Mouse (Mus musculus) CH12.LX (cell line): Measurements from ENCODE around the gene Clnk. TPM values are rescaled to one million over a fixed set of nuclear protein-coding genes. Genes with fewer than 3 reads are reported as not detected.

Experiments used
- DNase-seq: peaks from one replicate; pipeline ENCODE4 v3.0.0-alpha.2; 2013; ENCODE audit errors: extremely low read depth
- H3K27ac ChIP-seq: 2 replicates; pipeline ENCODE4 v1.5.1; 2012; ENCODE audit warnings: low read depth, mild to moderate bottlenecking, control low read depth, moderate library complexity; ENCODE audit not compliant: insufficient read depth
- H3K27me3 ChIP-seq: replicated peaks from 2 replicates; pipeline ENCODE3; 2012; ENCODE audit warnings: inconsistent platforms
- H3K36me3 ChIP-seq, 2 experiments: replicated peaks in 1 of 2; 2 replicates each; pipeline versions ENCODE3 to v1.6.1; 2012; ENCODE audit warnings: inconsistent platforms in 1 of 2, low read length in 1 of 2, mild to moderate bottlenecking in 1 of 2, mixed read lengths in 1 of 2, moderate library complexity in 1 of 2; ENCODE audit not compliant: control insufficient read depth in 1 of 2, insufficient read depth in 1 of 2
- H3K4me1 ChIP-seq, 2 experiments: 2 replicates each; pipeline ENCODE4 v1.6.1; 2012; ENCODE audit warnings: inconsistent platforms in 1 of 2, moderate library complexity in 1 of 2; ENCODE audit not compliant: insufficient read depth in 2 of 2, control insufficient read depth in 1 of 2
- H3K4me2 ChIP-seq: 2 replicates; pipeline ENCODE4 v1.6.1; 2012; ENCODE audit warnings: low read depth, mild to moderate bottlenecking, control low read depth; ENCODE audit not compliant: poor library complexity, insufficient read depth, severe bottlenecking
- H3K4me3 ChIP-seq, 3 experiments: fragments of 150-350 bp in 1 of 3; sonication (generic) in 1 of 3; replicated peaks in 1 of 3; 2 replicates each; pipeline versions ENCODE3 to v1.5.1; 2011 to 2012; ENCODE audit warnings: low read depth in 2 of 3, low read length in 2 of 3, mild to moderate bottlenecking in 2 of 3, moderate library complexity in 2 of 3, control low read depth in 1 of 3, improper control_type of control experiment in 1 of 3, inconsistent platforms in 1 of 3, mixed read lengths in 1 of 3; ENCODE audit not compliant: poor library complexity in 1 of 3
- H3K79me2 ChIP-seq: replicated peaks from 2 replicates; pipeline ENCODE4 v1.6.1; 2012; ENCODE audit warnings: mild to moderate bottlenecking, moderate library complexity; ENCODE audit not compliant: control insufficient read depth, poor library complexity, insufficient read depth, severe bottlenecking; ENCODE audit errors: extremely low read depth
- H3K9ac ChIP-seq: 2 replicates; pipeline ENCODE4 v1.6.1; 2012; ENCODE audit warnings: low read depth, mild to moderate bottlenecking, control low read depth, moderate library complexity; ENCODE audit not compliant: insufficient read depth
- H3K9me3 ChIP-seq: replicated peaks from 2 replicates; pipeline ENCODE3; 2012; ENCODE audit warnings: low read length, inconsistent platforms, mixed read lengths
- CHD2 ChIP-seq: IDR thresholded peaks from 2 replicates; pipeline ENCODE4 v1.6.1; 2011; ENCODE audit warnings: low read length, improper control_type of control experiment
- EP300 ChIP-seq: IDR thresholded peaks from 2 replicates; pipeline ENCODE4 v1.6.1; 2011; ENCODE audit warnings: low read length, improper control_type of control experiment
- GABPA ChIP-seq: IDR thresholded peaks from 2 replicates; pipeline ENCODE4 v1.6.1; 2012; ENCODE audit warnings: low read depth, low read length, improper control_type of control experiment, inconsistent platforms; ENCODE audit not compliant: insufficient replicate concordance
- IRF4 ChIP-seq: IDR thresholded peaks from 2 replicates; pipeline ENCODE4 v1.6.1; 2014; ENCODE audit warnings: low read depth, mild to moderate bottlenecking, inconsistent platforms, low read length, improper control_type of control experiment
- JUN ChIP-seq: IDR thresholded peaks from 2 replicates; pipeline ENCODE4 v1.6.1; 2011; ENCODE audit warnings: low read depth, mild to moderate bottlenecking, low read length, improper control_type of control experiment, moderate library complexity; ENCODE audit not compliant: insufficient read depth
- KAT2A ChIP-seq: IDR thresholded peaks from 2 replicates; pipeline ENCODE4 v1.6.1; 2012; ENCODE audit warnings: low read length, improper control_type of control experiment, inconsistent platforms; ENCODE audit not compliant: insufficient replicate concordance
- MAZ ChIP-seq: IDR thresholded peaks from 2 replicates; pipeline ENCODE4 v1.6.1; 2012; ENCODE audit warnings: low read depth, mild to moderate bottlenecking, inconsistent platforms, low read length, improper control_type of control experiment, moderate library complexity
- MEF2A ChIP-seq: IDR thresholded peaks from 2 replicates; pipeline ENCODE4 v1.6.1; 2014; ENCODE audit warnings: low read depth, mild to moderate bottlenecking, inconsistent platforms, low read length, improper control_type of control experiment, borderline replicate concordance
- NELFE ChIP-seq: IDR thresholded peaks from 2 replicates; pipeline ENCODE4 v1.6.1; 2011; ENCODE audit warnings: low read depth, low read length, improper control_type of control experiment
- PAX5 ChIP-seq: IDR thresholded peaks from 2 replicates; pipeline ENCODE4 v1.6.1; 2012; ENCODE audit warnings: low read length, inconsistent platforms, mixed read lengths
- POLR2A ChIP-seq: IDR thresholded peaks from 2 replicates; pipeline ENCODE4 v1.6.1; 2011; ENCODE audit warnings: low read depth, mild to moderate bottlenecking, improper control_type of control experiment, low read length
- RAD21 ChIP-seq: IDR thresholded peaks from 2 replicates; pipeline ENCODE4 v1.6.1; 2011; ENCODE audit warnings: low read depth, mild to moderate bottlenecking, low read length, improper control_type of control experiment, moderate library complexity
- SIN3A ChIP-seq: IDR thresholded peaks from 2 replicates; pipeline ENCODE4 v1.6.1; 2012; ENCODE audit warnings: low read length, improper control_type of control experiment, inconsistent platforms
- SMC3 ChIP-seq: IDR thresholded peaks from 2 replicates; pipeline ENCODE4 v1.6.1; 2011; ENCODE audit warnings: low read depth, low read length, improper control_type of control experiment
- UBTF ChIP-seq: IDR thresholded peaks from 2 replicates; pipeline ENCODE4 v1.6.1; 2012; ENCODE audit warnings: low read depth, mild to moderate bottlenecking, inconsistent platforms, low read length, improper control_type of control experiment, moderate library complexity
- USF1 ChIP-seq: IDR thresholded peaks from 2 replicates; pipeline ENCODE4 v1.6.1; 2014; ENCODE audit warnings: low read depth, mild to moderate bottlenecking, inconsistent platforms, low read length, improper control_type of control experiment
- USF2 ChIP-seq: conservative IDR thresholded peaks from 2 replicates; pipeline ENCODE4 v1.6.1; 2011; ENCODE audit warnings: low read depth, low read length, improper control_type of control experiment
- ZKSCAN1 ChIP-seq: IDR thresholded peaks from 2 replicates; pipeline ENCODE4 v1.6.1; 2012; ENCODE audit warnings: low read depth, inconsistent platforms, low read length, improper control_type of control experiment, borderline replicate concordance
- dilution Hi-C: fragments of 300-500 bp; cut with MboI; formaldehyde crosslinking; loops from 2 replicates; pipeline ENCODE4 v1.14.3; 2020; ENCODE audit warnings: low sequenced_read_pairs; ENCODE audit not compliant: extremely low pct_unique_long_range_greater_than_20kb, extremely low pct_ligation_motif_present
- in situ Hi-C: fragments of 300-500 bp; cut with MboI; formaldehyde crosslinking; loops from 3 replicates; pipeline ENCODE4 v1.14.3; 2019; ENCODE audit warnings: low sequenced_read_pairs, low pct_ligation_motif_present, low pct_unique_long_range_greater_than_20kb, mixed read lengths
- polyA plus RNA-seq: library from polyadenylated mRNA; unstranded; fragments of >175 nt; gene quantifications from 2 replicates; pipeline ENCODE4 v1.2.1, GENCODE M21; 2012; ENCODE audit warnings: low read depth; ENCODE audit not compliant: insufficient read length
- total RNA-seq, 2 experiments: library from RNA; depleted of rRNA; stranded (reverse); fragments of 300-350 nt in 1 of 2; fragments of >200 nt in 1 of 2; gene quantifications; 2 replicates each; pipeline ENCODE4 v1.2.3; 2012 to 2014

Gene Clnk
- total and polyA plus RNA-seq, 3 experiments, result not detected

DNA sequence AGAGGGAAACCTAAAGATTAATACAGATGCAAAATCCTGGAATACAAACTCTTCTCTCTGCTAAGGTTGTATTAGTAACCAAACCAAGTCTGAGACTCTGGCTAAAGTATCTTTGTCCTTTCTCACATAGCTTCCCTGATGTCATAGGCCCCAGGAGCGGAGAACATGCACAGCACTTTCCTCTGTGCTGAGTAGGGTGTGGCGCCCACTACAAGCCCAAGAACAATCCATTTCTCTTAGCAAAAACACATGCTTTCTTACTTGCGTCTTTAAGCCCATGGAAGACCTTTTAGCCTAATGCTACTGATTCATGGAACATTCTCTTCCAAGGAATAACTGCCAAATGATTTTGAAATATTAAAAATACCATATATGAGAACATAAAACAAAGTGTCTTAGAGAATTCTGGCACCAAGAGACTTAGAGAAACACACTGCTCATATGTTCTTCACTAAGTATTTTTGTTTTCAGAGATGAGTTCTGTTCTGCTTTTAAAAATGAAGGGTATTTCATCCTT lies 28.0 kb upstream of the Clnk start:
- in situ Hi-C loops (no loop called here), dilution Hi-C loops (no loop called here)
- no peak overlapping the region for H3K9ac ChIP-seq

DNA sequence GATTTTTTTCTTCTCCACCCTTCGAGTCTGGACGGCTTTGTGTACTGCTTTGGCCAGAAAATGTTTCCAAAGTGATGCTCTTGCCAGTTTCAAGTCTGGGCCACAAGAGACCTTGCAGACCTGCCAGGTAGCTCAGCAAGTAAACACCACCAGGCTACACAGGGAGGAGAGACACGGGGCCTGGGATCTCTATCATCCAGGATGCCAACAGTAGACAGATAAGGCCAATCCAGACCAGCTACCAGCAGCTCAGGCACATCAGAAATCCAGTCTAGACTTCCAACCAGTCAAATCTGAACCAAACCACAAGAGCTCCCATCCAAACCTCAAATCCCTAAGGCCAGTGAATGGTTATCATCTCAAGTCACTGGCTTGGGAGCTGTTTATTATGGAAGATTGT lies 26.3 kb upstream of the Clnk start:
- in situ Hi-C loops, result no loop called here
- H3K79me2 ChIP-seq, result no peaks in the 10 kb centered on the region
- no peak overlapping the region for H3K27ac ChIP-seq
- TF ChIP-seq USF2, result no peak
- no peak for TF ChIP-seq SIN3A
- no peak for TF ChIP-seq JUN
- no peak for TF ChIP-seq POLR2A
- TF ChIP-seq USF1, result no peak
- no peak for TF ChIP-seq IRF4
- TF ChIP-seq RAD21, result no peak
- TF ChIP-seq EP300, result no peak
- no peak for TF ChIP-seq MEF2A
- no peak for TF ChIP-seq PAX5
- no peak for TF ChIP-seq MAZ
- no peak for TF ChIP-seq CHD2
- no peak for TF ChIP-seq NELFE
- TF ChIP-seq UBTF, result no peak
- TF ChIP-seq, all 38 proteins: peak for 0
- H3K9ac ChIP-seq, result no peak overlapping the region
- H3K4me2 ChIP-seq, result no peak overlapping the region
- peaks cover 0 to 7% of the 10 kb centered on the region in 2 experiments; a peak in 1 of 4 replicates for H3K4me1 ChIP-seq
- no peak for DNase-seq
- H3K9me3 ChIP-seq, result no peaks in the 10 kb centered on the region
- no peak overlapping the region for H3K4me3 ChIP-seq
- no peaks in the 10 kb centered on the region for H3K36me3 ChIP-seq
- dilution Hi-C loops, result no loop called here
- no peaks in the 10 kb centered on the region for H3K27me3 ChIP-seq

More for the DNA sequence above, 28.0 kb upstream of the Clnk start:
- H3K36me3 ChIP-seq, result no peaks in the 10 kb centered on the region
- H3K4me2 ChIP-seq, result no peak overlapping the region
- no peaks in the 10 kb centered on the region for H3K9me3 ChIP-seq
- H3K27ac ChIP-seq, result no peak overlapping the region
- H3K27me3 ChIP-seq, result no peaks in the 10 kb centered on the region
- no peak for TF ChIP-seq KAT2A
- TF ChIP-seq ZKSCAN1, result no peak
- no peak for TF ChIP-seq USF2
- no peak for TF ChIP-seq UBTF
- TF ChIP-seq SMC3, result no peak
- no peak for TF ChIP-seq GABPA
- H3K79me2 ChIP-seq, result no peaks in the 10 kb centered on the region
- no peak overlapping the region for H3K4me3 ChIP-seq
- no peak for DNase-seq
- H3K4me1 ChIP-seq, result peaks cover 0 to 7% of the 10 kb centered on the region in 2 experiments; a peak in 1 of 4 replicates
